Mouse (Mus musculus): ENCODE results near the gene Atp11c. TPM values are rescaled to one million over a fixed set of nuclear protein-coding genes. Genes with fewer than 3 reads are reported as not detected.

Gene Atp11c
- total RNA-seq, 2 experiments from 2014 or later: 8.9 to 9.1 TPM

DNA sequence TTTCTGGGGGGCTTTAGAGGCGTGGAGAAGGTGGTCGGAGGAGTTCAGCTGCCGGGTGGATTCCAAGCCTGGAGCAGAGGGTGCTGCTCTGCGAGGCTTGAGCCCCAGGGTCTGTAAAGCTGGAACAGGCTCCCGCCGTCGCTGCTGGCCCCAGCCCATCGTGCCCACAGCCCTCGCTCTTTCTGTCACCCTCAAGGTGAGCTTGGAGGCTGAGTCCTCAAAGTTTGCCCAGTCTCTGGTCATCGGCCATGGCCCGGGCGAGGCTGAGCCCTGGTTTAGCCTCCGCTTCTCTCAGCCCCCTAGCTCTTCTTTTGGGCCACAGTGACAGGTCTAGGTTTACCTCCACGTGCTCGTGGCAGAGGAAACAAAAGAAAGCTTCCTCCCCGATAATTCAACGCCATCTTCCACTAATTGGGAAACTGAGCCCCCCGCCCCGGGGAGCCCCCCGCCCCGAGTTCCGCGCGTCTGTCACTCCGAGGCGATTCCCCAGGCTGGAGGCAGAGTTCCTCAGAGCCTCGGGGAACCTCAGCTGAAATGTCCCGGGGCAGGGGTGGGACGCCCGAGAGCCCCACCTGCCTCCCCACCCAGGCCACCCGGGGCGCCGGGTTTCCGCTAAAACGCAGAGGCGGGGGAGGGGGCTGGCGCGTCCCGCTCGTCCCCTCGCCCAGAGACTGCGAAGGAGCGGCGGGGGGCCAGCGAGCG lies 189.3 kb downstream of the Atp11c start:
- DNase-seq (ENCODE audit: extremely low spot score in 1 of 2, low spot score in 1 of 2): no peak

DNA sequence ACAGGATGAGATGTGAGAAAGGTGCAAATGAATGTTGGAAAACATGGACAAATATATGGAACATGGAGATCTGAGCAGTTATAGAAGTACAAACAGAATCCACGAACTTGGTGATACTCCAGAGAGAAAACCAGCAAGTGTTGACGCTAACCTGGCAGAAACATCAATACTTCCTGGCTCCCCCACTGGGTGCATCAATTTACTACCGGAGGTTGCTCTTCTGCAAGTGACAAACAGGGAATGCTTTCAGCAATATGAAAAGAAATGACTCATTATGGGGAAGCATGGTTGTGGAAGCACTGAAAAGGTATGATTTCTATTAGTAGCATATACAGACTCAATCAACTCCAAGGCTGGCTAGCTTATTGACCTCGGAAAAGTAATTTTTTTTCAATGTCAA lies 198.2 kb downstream of the Atp11c start:
- no peak for DNase-seq (ENCODE audit: extremely low spot score in 1 of 2, low spot score in 1 of 2)

DNA sequence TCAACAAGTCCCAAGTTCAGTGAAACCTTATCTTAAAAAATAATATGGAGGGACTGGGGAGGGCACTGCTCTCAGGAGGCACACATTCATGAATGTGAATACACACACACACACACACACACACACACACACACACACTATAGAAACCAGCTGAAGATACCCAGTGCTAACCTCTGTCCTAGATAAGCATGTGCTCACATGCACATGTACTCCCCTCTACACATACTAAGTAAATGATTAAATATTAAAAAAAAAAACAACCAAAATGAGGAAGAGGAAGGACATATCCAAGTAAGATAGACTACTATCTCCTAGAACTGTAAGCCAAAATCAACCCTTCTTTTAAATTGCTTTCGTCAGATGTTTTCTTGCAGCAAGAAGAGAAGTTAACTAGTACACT lies 205.6 kb downstream of the Atp11c start:
- DNase-seq (ENCODE audit: extremely low spot score in 1 of 2, low spot score in 1 of 2): no peak

DNA sequence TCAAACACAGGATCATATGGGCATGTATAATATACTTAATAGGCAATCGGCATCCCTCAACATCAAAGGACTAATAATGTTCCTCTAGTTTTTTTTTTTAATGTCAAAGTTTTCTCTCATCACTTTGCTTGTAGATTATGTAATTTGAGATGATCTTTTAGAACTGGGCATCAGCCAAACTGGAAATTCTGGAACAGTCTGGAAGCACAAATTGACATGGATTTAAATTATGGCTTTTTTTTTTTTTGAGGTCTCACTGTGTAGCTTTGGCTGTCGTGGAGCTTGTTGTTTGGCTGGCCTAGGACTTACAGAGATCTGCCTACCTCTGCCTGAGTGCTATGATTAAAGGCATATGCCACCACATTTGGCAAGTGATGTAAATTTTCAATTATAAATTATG lies 210.8 kb downstream of the Atp11c start:
- DNase-seq (ENCODE audit: extremely low spot score in 1 of 2, low spot score in 1 of 2): no peak

DNA sequence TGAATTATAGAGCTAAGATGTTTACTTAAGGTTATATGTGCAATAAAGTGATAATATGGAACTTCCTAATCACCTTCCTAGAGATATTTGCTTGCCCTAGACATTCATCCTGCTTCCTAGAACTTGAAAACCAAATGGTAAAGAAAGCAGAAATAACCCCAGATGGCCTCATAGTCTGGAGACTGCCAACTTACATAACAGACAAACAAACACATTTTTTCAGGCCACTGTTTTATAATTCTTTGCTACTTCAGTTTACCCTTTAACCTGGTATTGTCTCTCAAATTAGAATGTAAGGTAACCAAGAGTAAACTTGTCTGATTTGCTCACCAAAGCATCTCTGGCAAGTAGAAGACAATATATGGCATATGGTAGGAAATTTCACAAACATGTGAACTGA lies 212.1 kb downstream of the Atp11c start:
- no peak for DNase-seq (ENCODE audit: extremely low spot score in 1 of 2, low spot score in 1 of 2)

DNA sequence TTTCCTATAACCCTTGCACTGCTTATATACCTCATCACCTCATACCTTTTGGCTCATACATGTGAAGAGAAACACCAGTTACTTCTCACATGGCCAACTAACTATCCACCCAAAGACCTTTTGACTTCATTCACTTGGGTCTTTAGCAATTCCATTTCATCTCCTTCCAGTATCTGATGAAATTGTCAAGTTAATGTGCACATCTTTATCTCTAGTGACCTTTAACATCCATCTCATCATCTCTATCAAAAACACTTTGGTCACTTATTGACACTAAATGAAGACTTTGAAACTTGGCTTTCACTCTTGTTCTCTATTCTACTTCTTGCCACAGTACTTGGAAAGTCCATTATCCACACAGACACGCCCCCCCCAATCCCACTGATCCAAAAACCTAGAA lies 243.8 kb downstream of the Atp11c start:
- no peak for DNase-seq (ENCODE audit: extremely low spot score in 1 of 2, low spot score in 1 of 2)

DNA sequence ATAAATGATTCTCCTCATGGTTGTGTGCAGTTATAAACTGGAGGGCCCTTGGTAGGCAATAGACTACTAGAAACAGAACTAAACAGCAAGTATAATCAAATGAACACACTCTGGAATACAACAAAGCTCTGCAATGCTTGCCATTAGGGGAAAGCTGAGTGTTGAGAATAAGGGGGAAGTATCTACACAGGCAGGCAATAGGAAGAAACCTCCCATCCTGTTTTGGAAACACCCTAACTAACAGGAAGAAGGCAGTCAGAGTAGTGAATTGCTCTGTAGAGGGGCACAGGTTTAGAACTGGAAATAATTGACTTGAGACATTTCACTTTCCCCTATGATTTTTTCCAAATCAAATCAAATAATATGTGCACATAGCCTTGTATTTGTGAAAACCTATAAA lies 247.1 kb downstream of the Atp11c start:
- DNase-seq (ENCODE audit: extremely low spot score in 1 of 2, low spot score in 1 of 2): no peak

DNA sequence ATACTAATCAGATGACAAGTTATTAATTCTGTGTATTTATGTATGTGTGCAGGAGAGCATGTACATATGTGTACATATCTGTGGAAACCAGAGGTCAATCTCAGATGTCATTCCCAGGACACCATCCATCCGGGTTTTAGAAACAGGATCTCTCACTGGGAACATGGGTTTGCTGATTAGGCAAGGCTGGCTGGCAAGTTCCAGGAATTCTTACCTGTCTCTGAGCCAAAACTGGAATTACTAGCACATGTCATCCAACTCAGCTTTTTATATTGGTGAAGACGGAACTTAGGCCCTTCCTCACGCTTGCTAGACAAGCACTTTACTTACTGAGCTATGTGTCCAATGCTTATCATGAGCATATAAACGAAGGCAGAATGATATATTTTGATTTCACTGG lies 247.5 kb downstream of the Atp11c start:
- no peak for DNase-seq (ENCODE audit: extremely low spot score in 1 of 2, low spot score in 1 of 2)

DNA sequence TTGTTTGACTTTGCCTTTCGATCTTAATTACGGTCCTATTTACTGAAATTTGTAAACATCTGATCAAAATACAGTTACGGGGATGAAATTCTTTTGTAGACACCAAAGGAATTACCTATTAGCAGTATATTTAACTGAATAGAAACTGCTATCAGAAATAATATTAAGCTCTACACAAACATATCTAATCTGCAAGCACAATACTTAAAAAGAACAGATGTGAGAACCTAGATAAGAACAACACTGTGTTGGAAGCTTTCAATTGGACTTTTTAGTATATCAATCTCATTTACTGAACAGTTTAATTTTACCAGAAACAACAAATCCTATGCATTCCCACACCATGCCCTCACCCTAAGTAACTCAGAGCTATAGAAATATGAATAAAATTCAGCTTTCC lies 262.8 kb downstream of the Atp11c start:
- no peak for DNase-seq (ENCODE audit: extremely low spot score in 1 of 2, low spot score in 1 of 2)

DNA sequence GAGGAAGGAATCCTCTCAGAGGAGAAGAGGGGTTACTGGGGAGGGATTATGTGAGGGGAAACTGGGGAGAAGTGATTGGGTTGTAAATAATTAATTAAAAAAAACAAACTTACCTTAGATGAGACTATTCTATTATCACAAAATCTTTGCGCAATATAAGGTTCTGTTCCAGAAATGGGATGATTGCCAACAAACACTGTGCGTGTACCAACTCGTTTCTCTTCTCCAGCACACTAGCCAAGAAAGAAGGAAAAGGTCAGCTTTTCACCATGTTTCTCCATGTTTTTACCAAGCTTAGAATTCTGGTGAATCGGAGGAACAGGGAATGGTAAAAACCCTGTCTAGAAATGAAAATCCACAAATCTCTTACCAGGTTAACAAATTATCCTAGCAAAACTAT lies 271.2 kb downstream of the Atp11c start:
- no peak for DNase-seq (ENCODE audit: extremely low spot score in 1 of 2, low spot score in 1 of 2)

DNA sequence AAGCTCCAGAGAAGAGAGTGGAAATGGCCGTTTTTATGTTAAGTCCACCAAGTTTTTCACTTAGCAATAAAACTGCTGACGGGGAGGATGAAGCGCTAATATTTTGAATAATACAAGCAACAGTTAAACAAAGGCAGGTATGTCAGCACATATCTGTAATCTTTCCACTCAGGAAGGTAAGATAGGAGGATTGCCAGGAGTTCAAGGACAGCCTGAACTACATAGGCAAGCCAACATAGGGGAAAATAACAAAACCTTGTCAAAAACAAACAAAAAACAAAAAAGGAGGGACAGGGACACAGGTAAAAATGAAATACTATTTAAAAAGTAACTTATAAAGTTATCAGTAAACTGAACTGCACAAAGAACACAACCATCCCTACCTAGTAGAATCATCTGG lies 274.8 kb downstream of the Atp11c start:
- no peak for DNase-seq (ENCODE audit: extremely low spot score in 1 of 2, low spot score in 1 of 2)

DNA sequence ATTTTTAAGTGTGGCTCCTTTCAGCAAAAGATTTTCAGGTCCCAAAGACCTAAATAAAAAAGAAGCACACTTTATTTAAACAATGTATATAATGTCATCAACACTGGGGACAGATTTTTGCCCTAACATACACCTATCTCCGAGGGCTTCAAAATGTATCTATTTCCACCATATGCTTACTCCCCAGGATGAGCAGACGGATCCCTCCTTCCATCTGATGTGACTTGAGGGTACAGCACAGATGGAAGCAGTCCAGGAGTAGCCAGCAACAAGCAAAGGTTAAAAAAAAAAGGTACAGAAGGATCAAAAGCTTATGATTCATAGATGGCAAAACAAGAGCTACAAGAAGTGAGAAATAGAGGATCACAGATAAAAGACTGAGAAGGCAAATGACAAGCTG lies 300.2 kb downstream of the Atp11c start:
- DNase-seq (ENCODE audit: extremely low spot score in 1 of 2, low spot score in 1 of 2): no peak

DNA sequence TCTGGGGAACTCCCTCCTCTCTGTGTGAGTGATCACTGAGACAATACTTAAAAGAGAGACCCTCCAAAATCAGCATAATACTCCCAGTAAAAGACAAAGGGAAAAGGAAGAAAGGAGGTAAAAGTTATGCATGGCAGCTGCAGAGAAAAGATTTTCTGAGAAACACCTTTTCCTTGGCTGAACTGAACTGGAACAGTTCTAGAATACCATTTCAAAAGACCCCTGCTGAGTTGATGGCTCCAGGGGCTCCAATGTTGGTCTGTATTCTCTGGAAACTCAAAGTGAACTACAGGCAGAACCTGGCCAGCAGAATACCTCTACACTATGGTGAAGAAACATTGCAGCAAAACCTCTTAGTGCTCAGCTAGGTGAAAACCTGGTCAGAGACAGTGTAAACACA lies 337.2 kb downstream of the Atp11c start:
- no peak for DNase-seq (ENCODE audit: extremely low spot score in 1 of 2, low spot score in 1 of 2)

DNA sequence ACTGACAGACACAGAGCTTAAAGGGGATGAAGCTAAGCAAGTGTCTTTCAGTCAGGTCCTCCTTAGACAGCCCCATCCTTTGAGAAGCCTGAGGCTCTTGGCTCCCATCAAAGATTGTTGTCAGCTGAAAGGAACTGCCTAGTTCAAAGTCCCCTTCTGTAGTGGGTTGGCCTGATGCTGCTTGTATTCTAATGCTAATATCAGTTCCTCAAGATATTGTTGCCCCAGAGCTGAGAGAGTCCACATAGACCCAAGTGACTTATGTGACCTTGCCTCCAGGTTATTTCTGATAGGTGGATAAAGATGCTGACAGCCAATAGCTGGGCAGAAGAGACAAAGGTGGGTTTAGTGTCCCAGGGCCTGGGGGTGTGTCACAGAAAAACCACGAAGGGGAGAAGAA lies 404.8 kb downstream of the Atp11c start:
- DNase-seq (ENCODE audit: extremely low spot score in 1 of 2, low spot score in 1 of 2): no peak

DNA sequence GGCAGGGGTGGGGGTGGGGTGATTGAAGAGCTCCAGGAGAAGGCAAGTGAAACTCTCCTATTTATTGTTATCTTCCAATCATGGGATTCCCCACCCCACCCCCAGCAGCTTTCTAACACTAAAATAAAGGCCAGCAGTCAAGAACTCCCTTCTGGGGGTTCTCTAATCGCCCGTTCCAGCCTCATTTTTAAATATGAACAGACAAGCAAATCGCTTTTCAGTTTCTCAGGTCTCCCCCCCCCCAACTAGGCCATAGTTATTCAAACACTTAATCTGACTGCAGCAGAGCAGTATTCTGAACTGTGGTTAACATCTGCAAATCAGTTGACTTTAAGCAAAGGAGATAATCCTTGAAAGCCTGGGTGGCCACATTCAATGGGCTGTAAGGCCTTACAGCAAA lies 409.9 kb downstream of the Atp11c start:
- DNase-seq (ENCODE audit: extremely low spot score in 1 of 2, low spot score in 1 of 2): no peak

DNA sequence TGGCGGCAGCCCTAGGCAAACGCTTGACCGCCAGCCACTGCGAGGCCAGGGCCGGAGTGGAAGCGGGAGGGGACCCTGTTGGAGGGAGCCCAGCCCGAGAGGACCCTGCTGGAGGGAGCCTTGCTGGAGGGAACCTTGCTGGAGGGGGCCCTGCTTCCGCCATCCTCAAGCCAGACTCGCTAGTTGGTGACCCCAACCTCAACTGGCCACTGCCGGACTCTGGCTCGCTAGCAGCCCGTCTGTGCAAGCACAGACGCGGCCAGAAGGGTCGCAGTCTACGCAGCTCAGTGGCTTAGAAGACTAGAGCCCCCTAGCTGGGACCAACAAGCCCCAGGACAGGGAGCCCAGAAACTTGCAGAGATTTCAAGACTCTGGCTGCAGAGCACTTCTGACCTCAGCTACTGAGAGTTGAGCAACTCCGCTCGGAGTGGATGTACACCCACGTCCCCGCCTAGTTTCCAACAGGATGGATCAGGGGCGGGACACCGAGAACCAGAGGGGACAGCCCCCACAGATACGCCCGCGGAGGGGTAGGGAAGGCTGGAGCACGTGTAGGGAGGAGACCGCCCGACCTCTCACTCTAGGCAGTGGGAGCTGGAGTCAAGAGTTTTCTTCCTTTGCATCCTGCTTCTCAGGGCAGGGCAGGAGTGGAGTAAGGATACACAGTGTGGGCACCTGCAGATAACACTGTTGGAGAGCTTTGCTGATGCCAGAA lies 413.6 kb downstream of the Atp11c start, which contains the start of gene Mcf2:
Gene Mcf2, minus strand, starts transcription at position 346 of the 715 bp plus-strand sequence.
- no peak for DNase-seq (ENCODE audit: extremely low spot score in 1 of 2, low spot score in 1 of 2)

DNA sequence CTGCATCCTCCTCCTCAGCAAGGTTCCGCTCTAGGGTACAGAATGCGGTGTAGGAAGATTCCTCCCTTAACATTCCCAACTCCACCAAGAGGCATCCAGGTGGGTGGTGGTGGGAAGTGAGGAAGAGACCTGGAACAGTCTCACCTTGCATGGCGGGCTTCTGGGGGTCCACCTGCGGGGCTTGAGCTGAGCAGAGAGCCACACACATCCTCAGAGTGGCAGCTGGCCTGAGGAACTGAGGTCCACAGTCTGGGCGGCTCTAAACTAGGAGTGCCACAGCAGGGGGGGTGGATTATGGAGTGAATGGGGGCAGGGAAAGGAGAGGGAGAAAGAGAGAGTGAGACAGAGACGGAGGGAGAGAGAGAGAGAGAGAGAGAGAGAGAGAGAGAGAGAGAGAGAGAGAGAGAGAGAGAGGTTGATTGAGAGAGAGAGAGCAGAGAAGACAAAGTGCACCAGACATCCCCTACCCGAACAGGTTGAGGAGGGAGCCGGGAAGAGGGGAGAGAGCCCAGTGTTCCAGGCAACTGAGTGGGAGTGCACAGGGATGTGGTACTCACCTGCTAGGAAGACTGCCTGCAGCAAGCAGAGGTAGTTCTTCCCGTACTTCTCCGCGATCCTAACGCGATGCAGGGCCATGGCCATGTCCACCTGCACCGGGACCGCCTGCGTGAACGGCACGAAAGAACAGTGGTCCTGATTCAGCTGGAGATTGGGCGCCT lies 414.3 kb downstream of the Atp11c start:
- peak in 1 of 2 experiments; percentile 4 for DNase-seq (ENCODE audit: extremely low spot score in 1 of 2, low spot score in 1 of 2)

Small RNA genes within 50 kb of the gene (microRNA-seq; reads per million reads assigned to microRNA genes)
- gene Mir505: 74.2 to 301 reads per million in 2 experiments

Other genes starting within 250 kb of the Atp11c start
- gene Gm7073, start 53.4 kb downstream of the Atp11c start, total RNA-seq (2021): not detected

Data from layer of hippocampus, postnatal 25 days (tissue).